Mouse (Mus musculus) left cerebral cortex, adult 11 months (tissue): ENCODE data around the gene Sfta2.

ENCODE experiments used
- DNase-seq: peaks from one replicate; pipeline ENCODE4 v3.0.0; 2022; ENCODE audit warnings: low spot score

Sfta2 gene

GRCm38 (mm10) chr17:35601249-35601648 lies at the start of gene Sfta2:
Sfta2 (plus strand) TSS chr17:35601549.
- DNase-seq = no peak

- no peak for DNase-seq
These were observed 49.4 kb upstream of the Sfta2 start, which contains the start of gene Cdsn for GRCm38 (mm10) chr17:35551881-35552414. Cdsn (plus strand) TSS chr17:35552128.

- no peak for DNase-seq
These were observed 47.0 kb upstream of the Sfta2 start for GRCm38 (mm10) chr17:35554321-35554720.

GRCm38 (mm10) chr17:35554761-35555397 lies 46.5 kb upstream of the Sfta2 start:
- no peak for DNase-seq

- no peak for DNase-seq
These were observed 45.1 kb upstream of the Sfta2 start for GRCm38 (mm10) chr17:35556186-35556765.

GRCm38 (mm10) chr17:35556812-35557211 lies 44.5 kb upstream of the Sfta2 start:
- no peak for DNase-seq

GRCm38 (mm10) chr17:35557351-35557750 lies 44.0 kb upstream of the Sfta2 start:
- no peak for DNase-seq

- DNase-seq = no peak
These were observed 43.1 kb upstream of the Sfta2 start for GRCm38 (mm10) chr17:35558216-35558615.

- DNase-seq = no peak
These were observed 34.2 kb upstream of the Sfta2 start, which contains the start of gene 2300002M23Rik for GRCm38 (mm10) chr17:35567150-35567549. 2300002M23Rik (plus strand) TSS chr17:35567450.

GRCm38 (mm10) chr17:35567767-35568166 lies 33.6 kb upstream of the Sfta2 start:
- DNase-seq = no peak

- DNase-seq = no peak
These were observed 32.0 kb upstream of the Sfta2 start for GRCm38 (mm10) chr17:35569091-35569944.

GRCm38 (mm10) chr17:35570836-35571235 lies 30.5 kb upstream of the Sfta2 start:
- DNase-seq = no peak

- no peak for DNase-seq
These were observed 29.9 kb upstream of the Sfta2 start for GRCm38 (mm10) chr17:35571477-35571876.

- peak; percentile 42 for DNase-seq
These were observed 23.1 kb upstream of the Sfta2 start for GRCm38 (mm10) chr17:35578211-35578610.

- no peak for DNase-seq
These were observed 18.4 kb upstream of the Sfta2 start for GRCm38 (mm10) chr17:35582900-35583299.

- DNase-seq = peak; percentile 62
These were observed 16.9 kb upstream of the Sfta2 start for GRCm38 (mm10) chr17:35584330-35584937.

GRCm38 (mm10) chr17:35587291-35587690 lies 14.1 kb upstream of the Sfta2 start:
- no peak for DNase-seq

- DNase-seq = no peak
These were observed 13.0 kb upstream of the Sfta2 start for GRCm38 (mm10) chr17:35588387-35588786.

- DNase-seq = peak; percentile 51
These were observed 10.7 kb upstream of the Sfta2 start for GRCm38 (mm10) chr17:35590410-35591218.

GRCm38 (mm10) chr17:35591219-35591578 lies 10.2 kb upstream of the Sfta2 start:
- no peak for DNase-seq

GRCm38 (mm10) chr17:35591731-35592130 lies 9.6 kb upstream of the Sfta2 start:
- DNase-seq = no peak
